Mouse (Mus musculus) frontal cortex, postnatal 10 days (tissue): ENCODE results near the gene Pigl.

Experiments
- DNase-seq, 2 experiments: peaks; one replicate each; pipeline ENCODE4 v3.0.0; 2022; ENCODE audit warnings: low spot score in 2 of 2, mixed read lengths in 1 of 2

Pigl gene

GRCm38 (mm10) chr11:62513311-62513710 is 55.1 kb downstream of the Pigl start:
- no peak for DNase-seq

- no peak for DNase-seq
Observed at GRCm38 (mm10) chr11:62518991-62519390, 60.7 kb downstream of the Pigl start.

GRCm38 (mm10) chr11:62522283-62522682 is 64.0 kb downstream of the Pigl start:
- DNase-seq, result no peak

- DNase-seq, result no peak
Observed at GRCm38 (mm10) chr11:62537089-62537488, 78.8 kb downstream of the Pigl start.

GRCm38 (mm10) chr11:62537590-62537989 is 79.3 kb downstream of the Pigl start:
- no peak for DNase-seq

- DNase-seq, result peak in 1 of 2 experiments; percentile 51
Observed at GRCm38 (mm10) chr11:62538321-62539088, 80.2 kb downstream of the Pigl start.

GRCm38 (mm10) chr11:62539089-62539890 is 81.0 kb downstream of the Pigl start, which contains the start of gene Cenpv:
Gene Cenpv (minus strand): TSS chr11:62539261.
- peak; percentile 35 to 68 for DNase-seq

GRCm38 (mm10) chr11:62540167-62540566 is 81.9 kb downstream of the Pigl start:
- no peak for DNase-seq

GRCm38 (mm10) chr11:62540969-62541368 is 82.7 kb downstream of the Pigl start:
- DNase-seq, result no peak

GRCm38 (mm10) chr11:62541581-62541980 is 83.3 kb downstream of the Pigl start:
- no peak for DNase-seq

- no peak for DNase-seq
Observed at GRCm38 (mm10) chr11:62543991-62544390, 85.7 kb downstream of the Pigl start.

- DNase-seq, result peak in 1 of 2 experiments; percentile 46
Observed at GRCm38 (mm10) chr11:62549782-62550181, 91.5 kb downstream of the Pigl start.

- peak; percentile 28 to 31 for DNase-seq
Observed at GRCm38 (mm10) chr11:62550227-62550685, 92.0 kb downstream of the Pigl start.

- peak; percentile 99 for DNase-seq
Observed at GRCm38 (mm10) chr11:62550727-62551225, 92.5 kb downstream of the Pigl start, which contains the start of gene Ubb. Gene Ubb (plus strand): TSS chr11:62551171.

GRCm38 (mm10) chr11:62551226-62552119 is 93.2 kb downstream of the Pigl start:
- peak; percentile 78 to 89 for DNase-seq

- DNase-seq, result no peak
Observed at GRCm38 (mm10) chr11:62553186-62553585, 94.9 kb downstream of the Pigl start.

GRCm38 (mm10) chr11:62553633-62554032 is 95.4 kb downstream of the Pigl start:
- no peak for DNase-seq

- DNase-seq, result no peak
Observed at GRCm38 (mm10) chr11:62554163-62554855, 96.0 kb downstream of the Pigl start.

GRCm38 (mm10) chr11:62554934-62555517 is 96.8 kb downstream of the Pigl start:
- DNase-seq, result no peak

- no peak for DNase-seq
Observed at GRCm38 (mm10) chr11:62555896-62556412, 97.7 kb downstream of the Pigl start.
